Mouse (Mus musculus): Measurements from ENCODE around the gene Pik3cg. TPM values are rescaled to one million over a fixed set of nuclear protein-coding genes. Genes with fewer than 3 reads are reported as not detected.
A peak's percentile ranks its signal among the peaks of the same experiment; 100 is the strongest.

Gene Pik3cg
- polyA plus RNA-seq, 1 experiment from 2014 or later, result 6.8 TPM

DNA sequence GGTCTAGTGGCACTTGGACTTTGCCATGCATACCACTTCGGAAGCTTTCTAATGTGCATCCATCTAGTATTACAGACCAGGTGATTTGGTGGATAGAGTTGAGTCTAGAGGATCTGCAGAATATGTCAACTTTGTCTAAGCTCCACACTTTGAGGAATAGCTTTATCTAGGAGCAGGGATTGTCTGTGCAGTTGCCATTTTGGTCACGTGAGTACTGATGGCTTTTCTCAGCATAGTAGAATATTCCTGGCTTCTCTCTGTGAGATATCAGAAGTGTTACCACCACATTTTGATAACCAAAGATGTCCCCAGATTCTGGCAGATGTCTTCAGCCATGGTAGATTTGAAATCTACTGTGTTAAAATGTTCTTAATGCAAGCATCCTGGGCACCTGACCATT is 84.0 kb downstream of the Pik3cg start:
- H3K4me1 ChIP-seq (replicated peaks; ENCODE audit: control insufficient read depth, insufficient read depth, low read length), result peaks cover 19% of the 10 kb centered on the region
- H3K9me3 ChIP-seq (ENCODE audit: control insufficient read depth, low read length), result no peaks in the 10 kb centered on the region
- WGBS, result 83% methylated on average over 2 of the region's 2 CpGs
- DNase-seq (ENCODE audit: low spot score), result no peak
- peak overlapping the region; percentile 64; the same call in 1 of the 2 replicates for H3K4me2 ChIP-seq
- H3K9ac ChIP-seq (ENCODE audit: low read depth, low read length), result 0 out of 2 replicates have a peak overlapping the region, but pooled peaks have one; percentile 70
- peak overlapping the region; percentile 94 for H3K27ac ChIP-seq (ENCODE audit: low read depth, low read length)
- no peaks in the 10 kb centered on the region for H3K36me3 ChIP-seq (ENCODE audit: control insufficient read depth, insufficient read depth, low read length)
- H3K27me3 ChIP-seq (replicated peaks; ENCODE audit: control insufficient read depth, insufficient read depth, low read length), result no peaks in the 10 kb centered on the region
- ATAC-seq (replicated peaks; ENCODE audit: low FRiP score), result no peak
- H3K4me3 ChIP-seq (ENCODE audit: low read depth, low read length), result no peak overlapping the region

DNA sequence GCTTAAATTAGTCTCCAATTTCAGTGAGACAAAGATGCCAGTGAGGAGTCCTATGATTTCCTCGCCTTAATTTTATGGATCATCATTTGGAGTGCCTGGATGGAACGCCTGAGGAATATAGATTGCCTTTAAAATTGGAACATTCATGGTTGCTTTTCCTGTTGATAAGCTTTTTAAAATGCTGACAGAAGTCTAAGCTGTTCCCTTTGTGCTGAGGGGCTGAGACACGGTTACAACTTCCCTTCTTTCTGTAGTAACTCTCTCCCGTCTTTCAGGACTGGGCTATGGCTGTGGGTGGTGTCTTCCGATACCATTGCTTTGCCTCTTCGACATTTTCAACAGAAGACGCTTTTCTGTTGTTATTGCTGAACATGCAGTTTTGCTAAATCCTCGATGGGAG is 84.4 kb downstream of the Pik3cg start:
- DNase-seq (ENCODE audit: low spot score) (peak; percentile 29), ATAC-seq (replicated peaks; ENCODE audit: low FRiP score) (no peak)
- Histone ChIP-seq H3K9me3 (ENCODE audit: control insufficient read depth, low read length) (no peaks in the 10 kb centered on the region), H3K4me3 (ENCODE audit: low read depth, low read length) (no peak overlapping the region), H3K27me3 (replicated peaks; ENCODE audit: control insufficient read depth, insufficient read depth, low read length) (no peaks in the 10 kb centered on the region), H3K4me2 (peak overlapping the region; percentile 64), H3K36me3 (ENCODE audit: control insufficient read depth, insufficient read depth, low read length) (no peaks in the 10 kb centered on the region), H3K9ac (ENCODE audit: low read depth, low read length) (peak overlapping the region; percentile 70; the same call in 1 of the 2 replicates), H3K27ac (ENCODE audit: low read depth, low read length) (peak overlapping the region; percentile 94), H3K4me1 (replicated peaks; ENCODE audit: control insufficient read depth, insufficient read depth, low read length) (peaks cover 19% of the 10 kb centered on the region)
- WGBS, result 46% methylated on average over 8 of the region's 8 CpGs

DNA sequence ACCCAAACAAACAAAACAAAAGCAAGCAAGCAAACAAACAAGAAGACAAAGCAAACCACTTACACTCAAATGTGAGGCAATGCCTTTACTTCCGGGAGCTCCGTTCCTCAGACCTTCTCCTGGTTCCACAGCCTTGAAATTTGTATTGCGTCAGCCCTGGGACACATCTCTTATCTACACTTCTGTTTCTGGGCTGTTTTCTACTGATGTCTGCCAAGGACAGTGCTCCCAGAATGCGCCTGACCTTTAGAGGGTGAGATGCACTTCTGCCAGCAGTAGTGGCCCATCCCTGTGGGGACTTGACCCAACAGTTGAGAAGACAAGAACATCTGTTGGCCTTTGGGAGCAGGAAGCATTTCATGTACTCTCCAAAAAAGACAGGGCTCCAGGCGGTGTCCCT is 84.9 kb downstream of the Pik3cg start:
- H3K9ac ChIP-seq (ENCODE audit: low read depth, low read length), result peak overlapping the region; percentile 70
- 22% methylated on average over 5 of the region's 5 CpGs for WGBS
- DNase-seq (ENCODE audit: low spot score), result peak; percentile 43

More for the DNA sequence above, 84.9 kb downstream of the Pik3cg start:
- peaks cover 19% of the 10 kb centered on the region for H3K4me1 ChIP-seq (replicated peaks; ENCODE audit: control insufficient read depth, insufficient read depth, low read length)
- no peaks in the 10 kb centered on the region for H3K36me3 ChIP-seq (ENCODE audit: control insufficient read depth, insufficient read depth, low read length)
- H3K9me3 ChIP-seq (ENCODE audit: control insufficient read depth, low read length), result no peaks in the 10 kb centered on the region
- ATAC-seq (replicated peaks; ENCODE audit: low FRiP score), result peak; percentile 88
- peak overlapping the region; percentile 35 for H3K4me3 ChIP-seq (ENCODE audit: low read depth, low read length)
- H3K27ac ChIP-seq (ENCODE audit: low read depth, low read length), result peak overlapping the region; percentile 94
- no peaks in the 10 kb centered on the region for H3K27me3 ChIP-seq (replicated peaks; ENCODE audit: control insufficient read depth, insufficient read depth, low read length)
- H3K4me2 ChIP-seq, result peak overlapping the region; percentile 64

Other genes with a start within 250 kb of the Pik3cg start
- 103 and 123 TPM in 2 replicates for gene Prkar2b, start 147.4 kb downstream of the Pik3cg start, polyA plus RNA-seq (2014; fragmentation: Nextera tagmentation; extraction: Ambion mirVana)
- gene Ccdc71l, start 170.0 kb upstream of the Pik3cg start, polyA plus RNA-seq (2014; fragmentation: Nextera tagmentation; extraction: Ambion mirVana), result 5.5 and 5.8 TPM in 2 replicates